Mouse (Mus musculus) heart, adult 2 months (tissue): ENCODE measurements at regions not wholly inside any gene's neighbourhood (a gene's known extent, or its start where the extent isn't known, plus 50 kb on each side); places are given as distances from the start of the nearest gene placed in this dataset.

Experiments
- DNase-seq, 2 experiments: peaks; one replicate each; pipeline ENCODE4 v3.0.0; 2021
- H3K27ac ChIP-seq: fragments of 200-600 bp; 2 replicates; pipeline ENCODE4 v1.8.1; 2022
- H3K27me3 ChIP-seq: fragments of 200-500 bp; 2 replicates; pipeline ENCODE4 v1.6.1; 2012; ENCODE audit warnings: mild to moderate bottlenecking, low read length, inconsistent platforms, mixed read lengths; ENCODE audit not compliant: control insufficient read depth, insufficient read depth
- H3K36me3 ChIP-seq: fragments of 200-500 bp; 2 replicates; pipeline ENCODE4 v1.6.1; 2012; ENCODE audit warnings: low read length, inconsistent platforms; ENCODE audit not compliant: control insufficient read depth, insufficient read depth
- H3K4me1 ChIP-seq: fragments of 200-500 bp; 2 replicates; pipeline ENCODE4 v1.6.1; 2011; ENCODE audit warnings: low read length; ENCODE audit not compliant: control insufficient read depth, insufficient read depth
- H3K4me3 ChIP-seq: fragments of 200-600 bp; 2 replicates; pipeline ENCODE4 v1.8.1; 2022
- H3K79me2 ChIP-seq: fragments of 200-500 bp; replicated peaks from 2 replicates; pipeline ENCODE4 v1.6.1; 2012; ENCODE audit warnings: mild to moderate bottlenecking, inconsistent platforms, low read length, moderate library complexity, mixed read lengths; ENCODE audit not compliant: control insufficient read depth, insufficient read depth
- H3K9ac ChIP-seq: fragments of 200-500 bp; 2 replicates; pipeline ENCODE4 v1.6.1; 2012; ENCODE audit warnings: low read depth, mild to moderate bottlenecking, control low read depth, inconsistent platforms, low read length, mixed read lengths
- CTCF ChIP-seq: fragments of 200-600 bp; IDR thresholded peaks from 2 replicates; pipeline ENCODE4 v1.8.1; 2022; ENCODE audit warnings: antibody characterized with exemption, mild to moderate bottlenecking, moderate library complexity
- EP300 ChIP-seq: fragments of 200-500 bp; IDR thresholded peaks from 2 replicates; pipeline ENCODE4 v1.6.1; 2011; ENCODE audit warnings: low read depth, low read length, control low read depth; ENCODE audit not compliant: insufficient read depth
- POLR2A ChIP-seq: fragments of 200-500 bp; IDR thresholded peaks from 2 replicates; pipeline ENCODE4 v1.6.1; 2011; ENCODE audit warnings: mild to moderate bottlenecking, low read depth, low read length, control low read depth; ENCODE audit not compliant: insufficient read depth
- WGBS: fragments of 180-500 bp; shearing (Covaris S2); methylation state at CpG from one replicate; pipeline ENCODE4 v1.1.7; 2018; 5-methylcytosine and 5-hydroxymethylcytosine counted together
- intact Hi-C: fragments of 180-260 bp; cut with DNase I; formaldehyde crosslinking; loops from one replicate; pipeline ENCODE4 v1.15.1; 2025

GRCm38 (mm10) chr10:108027506-108027905 is 115.6 kb upstream of the Otogl start:
- Histone ChIP-seq H3K4me3 (no peak overlapping the region), H3K9ac (no peak overlapping the region), H3K4me1 (no peaks in the 10 kb centered on the region), H3K79me2 (no peaks in the 10 kb centered on the region), H3K36me3 (no peaks in the 10 kb centered on the region), H3K27me3 (no peaks in the 10 kb centered on the region), H3K27ac (no peak overlapping the region)
- intact Hi-C loops, result no loop called here
- DNase-seq, result no peak
- WGBS, result 80% methylated on average over 2 of the region's 2 CpGs
- no peak for TF ChIP-seq POLR2A
- TF ChIP-seq EP300, result no peak
- TF ChIP-seq CTCF, result no peak

- DNase-seq, result no peak
- Histone ChIP-seq H3K79me2 (no peaks in the 10 kb centered on the region), H3K4me1 (no peaks in the 10 kb centered on the region), H3K4me3 (no peak overlapping the region), H3K36me3 (no peaks in the 10 kb centered on the region), H3K27me3 (no peaks in the 10 kb centered on the region), H3K9ac (no peak overlapping the region), H3K27ac (no peak overlapping the region)
- WGBS, result 42% methylated on average over 6 of the region's 6 CpGs
- TF ChIP-seq EP300, result no peak
- TF ChIP-seq CTCF, result no peak
- no peak for TF ChIP-seq POLR2A
- intact Hi-C loops, result no loop called here
Measured at GRCm38 (mm10) chr10:108024227-108024626, 112.3 kb upstream of the Otogl start.

- no peak overlapping the region for H3K9ac ChIP-seq
- H3K27me3 ChIP-seq, result no peaks in the 10 kb centered on the region
Measured at GRCm38 (mm10) chr10:108016552-108016951, 104.6 kb upstream of the Otogl start.

GRCm38 (mm10) chr10:107994836-107995585 is 83.1 kb upstream of the Otogl start:
- intact Hi-C loops, result no loop called here
- 65% methylated on average over 2 of the region's 2 CpGs for WGBS
- no peak overlapping the region for H3K27ac ChIP-seq

More at GRCm38 (mm10) chr10:108016552-108016951, 104.6 kb upstream of the Otogl start:
- TF ChIP-seq POLR2A (no peak), CTCF (no peak), EP300 (no peak)
- 95% methylated on average over 1 of the region's 1 CpGs for WGBS
- Histone ChIP-seq H3K4me3 (no peak overlapping the region), H3K79me2 (no peaks in the 10 kb centered on the region), H3K36me3 (no peaks in the 10 kb centered on the region; the same call in 1 of the 2 replicates), H3K4me1 (no peaks in the 10 kb centered on the region), H3K27ac (no peak overlapping the region)
- intact Hi-C loops, result no loop called here
- DNase-seq, result no peak

GRCm38 (mm10) chr10:107992621-107993020 is 80.7 kb upstream of the Otogl start:
- intact Hi-C loops, result no loop called here
- no peak for TF ChIP-seq EP300
- TF ChIP-seq CTCF, result no peak
- H3K79me2 ChIP-seq, result no peaks in the 10 kb centered on the region
- no peaks in the 10 kb centered on the region for H3K27me3 ChIP-seq
- no peak overlapping the region; the same call in 1 of the 2 replicates for H3K27ac ChIP-seq
- DNase-seq, result no peak
- no peaks in the 10 kb centered on the region for H3K4me1 ChIP-seq
- no peak overlapping the region for H3K9ac ChIP-seq
- H3K4me3 ChIP-seq, result no peak overlapping the region
- 63% methylated on average over 3 of the region's 3 CpGs for WGBS
- no peaks in the 10 kb centered on the region for H3K36me3 ChIP-seq

More at GRCm38 (mm10) chr10:107994836-107995585, 83.1 kb upstream of the Otogl start:
- TF ChIP-seq EP300 (no peak), CTCF (no peak), POLR2A (no peak)
- no peak for DNase-seq
- no peaks in the 10 kb centered on the region for H3K27me3 ChIP-seq
- no peak overlapping the region for H3K9ac ChIP-seq
- H3K4me3 ChIP-seq, result no peak overlapping the region
- no peaks in the 10 kb centered on the region for H3K4me1 ChIP-seq
- H3K36me3 ChIP-seq, result no peaks in the 10 kb centered on the region
- no peaks in the 10 kb centered on the region for H3K79me2 ChIP-seq

- 59% methylated on average over 3 of the region's 3 CpGs for WGBS
- TF ChIP-seq POLR2A (no peak), CTCF (no peak), EP300 (no peak)
- no peaks in the 10 kb centered on the region for H3K4me1 ChIP-seq
Measured at GRCm38 (mm10) chr10:107990557-107990956, 78.6 kb upstream of the Otogl start.

More at GRCm38 (mm10) chr10:107990557-107990956, 78.6 kb upstream of the Otogl start:
- Histone ChIP-seq H3K9ac (no peak overlapping the region), H3K27ac (no peak overlapping the region), H3K36me3 (no peaks in the 10 kb centered on the region), H3K79me2 (no peaks in the 10 kb centered on the region), H3K27me3 (no peaks in the 10 kb centered on the region), H3K4me3 (no peak overlapping the region)
- intact Hi-C loops, result no loop called here
- DNase-seq, result no peak
